ENCODE assay signal across 25 mouse cellular contexts in the genomic region with DNA sequence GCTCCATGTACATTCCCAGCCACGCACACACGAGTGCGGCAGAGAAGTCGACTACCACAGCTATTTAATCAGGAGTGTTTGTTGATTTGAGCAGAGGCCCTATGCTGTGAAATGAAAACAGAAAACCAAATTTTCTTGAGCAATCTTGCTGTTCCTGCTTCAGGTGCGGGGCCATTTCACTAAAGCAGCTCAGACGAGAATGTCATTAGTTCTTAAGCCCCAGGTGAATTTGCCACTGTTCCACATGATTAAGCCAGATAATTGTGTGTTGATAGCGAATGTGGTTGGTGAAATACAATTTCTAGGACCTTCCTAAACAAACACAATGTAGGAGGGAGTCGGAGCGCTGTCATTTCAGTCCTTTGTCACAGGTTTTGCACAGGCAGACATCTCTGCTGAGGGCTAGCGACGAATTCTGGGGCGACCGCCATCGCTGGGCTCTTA.
A peak's percentile ranks its signal among the peaks of the same experiment; 100 is the strongest.
DNase-seq lines count a peak whose midpoint lies in the region; ATAC-seq lines count a peak whose summit lies in the region.
"Had no signal": no experiment of that assay in that cellular context is flagged by ENCODE, and none has a peak within 500 bp of the region (broad histone marks: within the 10 kb centered on the region; RNA-seq: fewer than 3 reads in every experiment).

No protein-coding gene starts in this region.

- H3K9me3 ChIP-seq in hindbrain, embryonic 13.5 days = no peaks in the 10 kb centered on the region
- no peaks in the 10 kb centered on the region for H3K9me3 ChIP-seq in hindbrain, embryonic 11.5 days (ENCODE audit: control insufficient read depth, low read length)
- H3K9me3 ChIP-seq in midbrain, embryonic 12.5 days = no peaks in the 10 kb centered on the region
- no peaks in the 10 kb centered on the region for H3K9me3 ChIP-seq in midbrain, embryonic 11.5 days (ENCODE audit: control insufficient read depth, low read length)
- H3K9me3 ChIP-seq in hindbrain, embryonic 16.5 days (ENCODE audit: control insufficient read depth, low read length) = no peaks in the 10 kb centered on the region
- H3K9me3 ChIP-seq in neural tube, embryonic 14.5 days (ENCODE audit: control insufficient read depth, low read length) = no peaks in the 10 kb centered on the region
- H3K9me3 ChIP-seq: embryonic facial prominence, embryonic 12.5 days; forebrain, embryonic 13.5 days; heart, embryonic 10.5 days; limb, embryonic 15.5 days; neural tube, embryonic 12.5 days had no signal

- no peaks in the 10 kb centered on the region for H3K36me3 ChIP-seq in hindbrain, embryonic 13.5 days
- H3K36me3 ChIP-seq in hindbrain, embryonic 11.5 days (ENCODE audit: control insufficient read depth, insufficient read depth, low read length) = no peaks in the 10 kb centered on the region
- no peaks in the 10 kb centered on the region for H3K36me3 ChIP-seq in midbrain, embryonic 12.5 days
- H3K36me3 ChIP-seq in midbrain, embryonic 11.5 days (ENCODE audit: control insufficient read depth, insufficient read depth, low read length) = no peaks in the 10 kb centered on the region
- H3K36me3 ChIP-seq in hindbrain, embryonic 16.5 days (ENCODE audit: control insufficient read depth, insufficient read depth, low read length) = no peaks in the 10 kb centered on the region
- no peaks in the 10 kb centered on the region for H3K36me3 ChIP-seq in neural tube, embryonic 14.5 days (ENCODE audit: control insufficient read depth, insufficient read depth, low read length)
- H3K36me3 ChIP-seq: embryonic facial prominence, embryonic 12.5 days; heart, embryonic 10.5 days; limb, embryonic 15.5 days; neural tube, embryonic 12.5 days had no signal

- ATAC-seq in hindbrain, embryonic 13.5 days (ENCODE audit: low FRiP score) = peak; percentile 68
- ATAC-seq in hindbrain, embryonic 11.5 days (ENCODE audit: low FRiP score) = no peak
- ATAC-seq in midbrain, embryonic 12.5 days (ENCODE audit: low FRiP score, low read depth) = no peak
- no peak for ATAC-seq in midbrain, embryonic 11.5 days (ENCODE audit: low FRiP score)
- peak; percentile 74 for ATAC-seq in hindbrain, embryonic 16.5 days
- peak; percentile 44; the same call in 1 of the 2 replicates for ATAC-seq in neural tube, embryonic 14.5 days (ENCODE audit: low read depth)
- ATAC-seq: forebrain, embryonic 13.5 days; intestine, embryonic 16.5 days had no signal

- peaks cover 9% of the 10 kb centered on the region; the same call in 1 of the 2 replicates for H3K4me1 ChIP-seq in hindbrain, embryonic 13.5 days (replicated peaks)
- H3K4me1 ChIP-seq in hindbrain, embryonic 11.5 days (replicated peaks; ENCODE audit: control insufficient read depth, insufficient read depth, low read length) = no peaks in the 10 kb centered on the region
- H3K4me1 ChIP-seq in midbrain, embryonic 12.5 days = no peaks in the 10 kb centered on the region
- no peaks in the 10 kb centered on the region for H3K4me1 ChIP-seq in midbrain, embryonic 11.5 days (ENCODE audit: control insufficient read depth, insufficient read depth, low read length)
- H3K4me1 ChIP-seq in hindbrain, embryonic 16.5 days (ENCODE audit: control insufficient read depth, insufficient read depth, low read depth, low read length) = no peaks in the 10 kb centered on the region
- H3K4me1 ChIP-seq in neural tube, embryonic 14.5 days (ENCODE audit: control insufficient read depth, insufficient read depth, low read length) = no peaks in the 10 kb centered on the region
- H3K4me1 ChIP-seq: embryonic facial prominence, embryonic 12.5 days; heart, embryonic 10.5 days; limb, embryonic 15.5 days; neural tube, embryonic 12.5 days had no signal

- H3K27me3 ChIP-seq in hindbrain, embryonic 13.5 days = no peaks in the 10 kb centered on the region
- H3K27me3 ChIP-seq in hindbrain, embryonic 11.5 days (ENCODE audit: control insufficient read depth, insufficient read depth, low read length) = no peaks in the 10 kb centered on the region
- no peaks in the 10 kb centered on the region for H3K27me3 ChIP-seq in midbrain, embryonic 12.5 days
- no peaks in the 10 kb centered on the region for H3K27me3 ChIP-seq in midbrain, embryonic 11.5 days (ENCODE audit: control insufficient read depth, insufficient read depth, low read length)
- no peaks in the 10 kb centered on the region for H3K27me3 ChIP-seq in hindbrain, embryonic 16.5 days (replicated peaks; ENCODE audit: control insufficient read depth, insufficient read depth, low read length)
- no peaks in the 10 kb centered on the region for H3K27me3 ChIP-seq in neural tube, embryonic 14.5 days (ENCODE audit: control insufficient read depth, insufficient read depth, low read length)
- H3K27me3 ChIP-seq: embryonic facial prominence, embryonic 12.5 days; forebrain, embryonic 13.5 days; limb, embryonic 15.5 days; neural tube, embryonic 12.5 days had no signal

- H3K4me3 ChIP-seq in hindbrain, embryonic 13.5 days = no peak overlapping the region
- H3K4me3 ChIP-seq in hindbrain, embryonic 11.5 days (ENCODE audit: low read depth, low read length) = no peak overlapping the region
- no peak overlapping the region for H3K4me3 ChIP-seq in midbrain, embryonic 12.5 days
- H3K4me3 ChIP-seq in midbrain, embryonic 11.5 days (ENCODE audit: low read depth, low read length) = no peak overlapping the region
- no peak overlapping the region for H3K4me3 ChIP-seq in hindbrain, embryonic 16.5 days (ENCODE audit: low read length)
- H3K4me3 ChIP-seq in neural tube, embryonic 14.5 days (ENCODE audit: low read depth, low read length) = no peak overlapping the region
- H3K4me3 ChIP-seq: embryonic facial prominence, embryonic 12.5 days; forebrain, embryonic 13.5 days; heart, embryonic 10.5 days; limb, embryonic 15.5 days; neural tube, embryonic 12.5 days had no signal

- no peak for DNase-seq in hindbrain, embryonic 11.5 days (ENCODE audit: low spot score)
- no peak for DNase-seq in midbrain, embryonic 11.5 days (ENCODE audit: low spot score, missing footprints)
- DNase-seq in urinary bladder, postnatal 14 days (ENCODE audit: low spot score) = no peak
- DNase-seq in gastrocnemius, postnatal 25 days = no peak
- DNase-seq: adrenal gland, postnatal 36 days; cerebellum, adult 11-12 months; cerebellum, postnatal 25 days; heart, postnatal 4 days; layer of hippocampus, adult 9-11 months; left cerebral cortex, postnatal 4 days; lung, embryonic 14.5 days; right cerebral cortex, adult 18-20 months; right cerebral cortex, postnatal 4 days; thymus, postnatal 25 days had no signal

- 0 out of 2 replicates have a peak overlapping the region, but pooled peaks have one; percentile 0 for H3K4me2 ChIP-seq in hindbrain, embryonic 13.5 days
- no peak overlapping the region for H3K4me2 ChIP-seq in hindbrain, embryonic 11.5 days (replicated peaks; ENCODE audit: low read depth, low read length)
- H3K4me2 ChIP-seq in midbrain, embryonic 12.5 days (replicated peaks) = no peak overlapping the region
- no peak overlapping the region for H3K4me2 ChIP-seq in midbrain, embryonic 11.5 days
- no peak overlapping the region; the same call in 1 of the 2 replicates for H3K4me2 ChIP-seq in hindbrain, embryonic 16.5 days (ENCODE audit: low read length)
- H3K4me2 ChIP-seq in neural tube, embryonic 14.5 days (ENCODE audit: low read depth, low read length) = no peak overlapping the region
- H3K4me2 ChIP-seq: embryonic facial prominence, embryonic 12.5 days; forebrain, embryonic 13.5 days; limb, embryonic 15.5 days; lung, embryonic 14.5 days; neural tube, embryonic 12.5 days had no signal

- no peak overlapping the region for H3K9ac ChIP-seq in hindbrain, embryonic 13.5 days
- H3K9ac ChIP-seq in hindbrain, embryonic 11.5 days (ENCODE audit: low read depth, low read length) = no peak overlapping the region
- no peak overlapping the region for H3K9ac ChIP-seq in midbrain, embryonic 12.5 days (replicated peaks)
- no peak overlapping the region for H3K9ac ChIP-seq in midbrain, embryonic 11.5 days (ENCODE audit: low read length)
- no peak overlapping the region for H3K9ac ChIP-seq in hindbrain, embryonic 16.5 days (ENCODE audit: low read depth, low read length)
- no peak overlapping the region for H3K9ac ChIP-seq in neural tube, embryonic 14.5 days (replicated peaks; ENCODE audit: low read depth, low read length)
- H3K9ac ChIP-seq: embryonic facial prominence, embryonic 12.5 days; forebrain, embryonic 13.5 days; limb, embryonic 15.5 days; liver, embryonic 14.5 days; lung, embryonic 14.5 days; neural tube, embryonic 12.5 days had no signal

- WGBS in hindbrain, embryonic 13.5 days = 63% methylated on average over 14 of the region's 14 CpGs
- WGBS in hindbrain, embryonic 11.5 days = 81% methylated on average over 14 of the region's 14 CpGs
- 81% methylated on average over 14 of the region's 14 CpGs for WGBS in midbrain, embryonic 12.5 days
- WGBS in midbrain, embryonic 11.5 days = 84% methylated on average over 14 of the region's 14 CpGs
- 71% methylated on average over 14 of the region's 14 CpGs for WGBS in hindbrain, embryonic 16.5 days
- WGBS in neural tube, embryonic 14.5 days = 78% methylated on average over 14 of the region's 14 CpGs

- H3K27ac ChIP-seq in hindbrain, embryonic 13.5 days = peak overlapping the region; percentile 76
- no peak overlapping the region for H3K27ac ChIP-seq in hindbrain, embryonic 11.5 days (ENCODE audit: low read depth, low read length)
- peak overlapping the region; percentile 36; the same call in 1 of the 2 replicates for H3K27ac ChIP-seq in midbrain, embryonic 12.5 days (replicated peaks)
- H3K27ac ChIP-seq in midbrain, embryonic 11.5 days (ENCODE audit: low read depth, low read length) = no peak overlapping the region
- peak overlapping the region; percentile 47; the same call in 1 of the 2 replicates for H3K27ac ChIP-seq in hindbrain, embryonic 16.5 days (ENCODE audit: low read depth, low read length)
- H3K27ac ChIP-seq in neural tube, embryonic 14.5 days (ENCODE audit: low read depth, low read length) = peak overlapping the region; percentile 36; the same call in 1 of the 2 replicates
- H3K27ac ChIP-seq: embryonic facial prominence, embryonic 12.5 days; forebrain, embryonic 13.5 days; heart, embryonic 10.5 days; limb, embryonic 15.5 days; liver, embryonic 14.5 days; neural tube, embryonic 12.5 days had no signal

Comparison
In these comparisons a context has a peak if more than half of its experiments do, and no peak if none do; other contexts are left out.
1. ATAC-seq: peak in hindbrain, embryonic 13.5 days (single experiment), hindbrain, embryonic 16.5 days (single experiment) and neural tube, embryonic 14.5 days (single experiment); none in hindbrain, embryonic 11.5 days (single experiment), midbrain, embryonic 12.5 days (single experiment) and midbrain, embryonic 11.5 days (single experiment).
2. H3K27ac ChIP-seq: peak in hindbrain, embryonic 13.5 days (single experiment), midbrain, embryonic 12.5 days (single experiment), hindbrain, embryonic 16.5 days (single experiment) and neural tube, embryonic 14.5 days (single experiment); none in hindbrain, embryonic 11.5 days (single experiment) and midbrain, embryonic 11.5 days (single experiment).